Mouse (Mus musculus) midbrain, embryonic 13.5 days (tissue): Measurements from ENCODE around the gene Pde4c. TPM values are rescaled to one million over a fixed set of nuclear protein-coding genes. Genes with fewer than 3 reads are reported as not detected.

Experiments
- ATAC-seq: fragments of 200-750 bp; cut with Nextera tagmentation; 2 replicates; pipeline ENCODE4 v1.8.0; 2017; ENCODE audit warnings: mild to moderate bottlenecking, moderate TSS enrichment, moderate library complexity
- H3K27ac ChIP-seq: fragments of 300-500 bp; sonication (generic); 2 replicates; pipeline ENCODE4 v1.5.1; 2015; ENCODE audit warnings: inconsistent platforms, mild to moderate bottlenecking, moderate library complexity
- H3K27me3 ChIP-seq: fragments of 300-500 bp; sonication (generic); 2 replicates; pipeline ENCODE4 v1.6.1; 2015; ENCODE audit warnings: mild to moderate bottlenecking, inconsistent platforms
- H3K36me3 ChIP-seq: fragments of 300-500 bp; sonication (generic); 2 replicates; pipeline ENCODE4 v1.6.1; 2015; ENCODE audit warnings: mild to moderate bottlenecking, inconsistent platforms
- H3K4me1 ChIP-seq: fragments of 300-500 bp; sonication (generic); replicated peaks from 2 replicates; pipeline ENCODE4 v1.6.1; 2015; ENCODE audit warnings: inconsistent platforms
- H3K4me2 ChIP-seq: fragments of 300-500 bp; sonication (generic); replicated peaks from 2 replicates; pipeline ENCODE4 v1.6.1; 2015; ENCODE audit warnings: moderate library complexity, mild to moderate bottlenecking, inconsistent platforms
- H3K4me3 ChIP-seq: fragments of 300-500 bp; sonication (generic); replicated peaks from 2 replicates; pipeline ENCODE4 v1.5.1; 2015; ENCODE audit warnings: mild to moderate bottlenecking, inconsistent platforms
- H3K9ac ChIP-seq: fragments of 300-500 bp; sonication (generic); replicated peaks from 2 replicates; pipeline ENCODE4 v1.6.1; 2015; ENCODE audit warnings: mild to moderate bottlenecking, inconsistent platforms
- H3K9me3 ChIP-seq: fragments of 300-500 bp; sonication (generic); 2 replicates; pipeline ENCODE4 v1.6.1; 2016; ENCODE audit warnings: mild to moderate bottlenecking, inconsistent platforms
- WGBS: fragments of 180-500 bp; shearing (Covaris S2); methylation state at CpG from one replicate; pipeline ENCODE4 v1.1.7; 2015; 5-methylcytosine and 5-hydroxymethylcytosine counted together
- polyA plus RNA-seq: library from polyadenylated mRNA; unstranded; fragments of >200 nt; fragmentation: Nextera tagmentation; extraction: Ambion mirVana; gene quantifications from 2 replicates; pipeline ENCODE4 v1.2.1, GENCODE M21; 2015

Pde4c gene
- polyA plus RNA-seq, 1 experiment from 2014 or later = 0.15 TPM

DNA sequence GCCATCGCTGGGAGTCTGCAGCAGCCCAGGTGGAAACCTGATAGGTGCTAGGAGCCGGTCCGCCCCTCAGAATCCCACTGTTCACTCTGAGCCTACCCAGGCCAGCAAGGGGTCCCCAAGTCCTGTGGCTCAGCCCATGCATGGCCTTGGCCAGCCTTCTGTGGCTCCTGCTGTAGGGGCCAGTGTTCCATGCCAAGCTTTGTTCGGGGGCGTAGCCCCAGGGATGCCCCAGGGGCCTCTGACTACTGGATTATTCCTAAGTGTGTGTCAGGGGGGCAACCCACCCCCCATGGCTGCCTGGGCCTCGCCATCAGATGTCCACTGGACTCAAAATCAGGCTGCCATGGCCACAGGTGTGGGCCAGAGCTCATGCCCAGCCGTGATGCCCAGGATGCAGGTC is 9.5 kb upstream of the Pde4c start:
- no peak for ATAC-seq
- H3K9me3 ChIP-seq = no peaks in the 10 kb centered on the region
- H3K27ac ChIP-seq = no peak overlapping the region
- peaks cover 7% of the 10 kb centered on the region; the same call in 1 of the 2 replicates for H3K27me3 ChIP-seq
- no peak overlapping the region for H3K4me3 ChIP-seq
- H3K4me1 ChIP-seq = no peaks in the 10 kb centered on the region
- 79% methylated on average over 7 of the region's 7 CpGs for WGBS
- no peak overlapping the region for H3K9ac ChIP-seq
- H3K4me2 ChIP-seq = no peak overlapping the region
- H3K36me3 ChIP-seq = no peaks in the 10 kb centered on the region

DNA sequence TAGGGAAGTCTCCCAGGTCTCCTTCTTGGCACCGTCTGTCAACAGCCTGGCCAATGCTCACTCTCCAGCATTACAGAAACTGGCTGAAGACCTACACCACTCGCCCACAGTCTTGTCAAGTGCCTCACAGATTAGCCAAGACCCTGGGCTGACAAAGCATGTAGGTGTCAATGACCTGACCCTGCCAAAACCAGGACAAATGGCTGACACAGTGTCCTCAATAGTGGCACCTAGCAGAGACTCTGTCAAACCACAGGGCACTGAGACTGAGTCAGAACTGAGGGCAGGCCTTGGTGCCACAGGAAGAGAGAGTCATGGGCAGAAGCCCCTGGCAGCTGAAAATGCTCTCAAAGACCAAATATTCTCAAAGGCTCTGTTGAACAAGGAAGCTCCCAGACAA is 8.4 kb upstream of the Pde4c start:
- H3K27ac ChIP-seq = no peak overlapping the region
- WGBS = 76% methylated on average over 2 of the region's 2 CpGs
- H3K9me3 ChIP-seq = no peaks in the 10 kb centered on the region
- H3K36me3 ChIP-seq = no peaks in the 10 kb centered on the region
- no peak overlapping the region for H3K4me3 ChIP-seq
- no peak overlapping the region for H3K4me2 ChIP-seq
- ATAC-seq = no peak
- H3K27me3 ChIP-seq = peaks cover 14% of the 10 kb centered on the region; the same call in 1 of the 2 replicates
- H3K4me1 ChIP-seq = no peaks in the 10 kb centered on the region
- no peak overlapping the region for H3K9ac ChIP-seq

DNA sequence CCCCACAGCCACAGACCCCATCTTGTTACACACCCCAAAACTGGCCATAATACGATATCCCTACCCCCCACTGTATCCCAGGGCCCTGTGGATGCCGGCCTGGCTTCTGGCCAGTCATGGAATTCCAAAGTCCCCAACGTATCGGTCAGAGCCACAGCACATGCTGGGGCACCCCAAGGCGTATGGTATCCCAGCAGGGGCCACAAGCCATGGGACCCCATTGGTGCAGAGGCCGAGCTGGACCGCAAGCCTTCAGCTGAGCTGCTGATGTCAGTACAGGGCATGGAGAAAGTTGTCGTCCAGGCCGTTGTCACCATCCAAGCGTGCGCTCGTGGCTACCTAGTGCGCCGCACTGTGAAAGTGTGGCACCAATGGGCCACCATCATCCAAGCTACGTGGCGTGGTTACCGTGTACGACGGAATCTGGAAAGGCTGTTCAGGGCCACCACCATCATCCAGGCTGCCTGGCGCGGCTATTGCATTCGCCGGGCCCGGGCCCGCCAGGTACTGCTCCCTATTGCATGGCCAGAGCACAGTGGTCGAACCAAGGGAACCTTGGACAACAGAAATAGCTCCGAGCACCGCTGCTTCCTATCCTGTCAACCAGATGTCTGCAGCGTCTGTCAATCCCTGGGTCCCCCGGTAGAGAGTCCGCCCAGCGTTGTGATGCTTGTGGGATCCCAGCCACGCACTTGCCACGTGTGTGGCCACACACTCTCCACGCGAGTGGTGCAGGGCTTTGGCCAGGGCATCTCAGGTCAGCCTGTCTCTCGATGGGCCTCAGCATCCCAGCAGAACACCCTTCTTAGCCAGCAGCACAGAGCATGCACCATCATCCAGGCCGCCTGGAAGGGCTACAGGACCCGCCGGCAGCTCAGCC is 6.8 kb upstream of the Pde4c start:
- WGBS = 88% methylated on average over 40 of the region's 40 CpGs
- no peak for ATAC-seq
- Histone ChIP-seq H3K4me1 (no peaks in the 10 kb centered on the region), H3K36me3 (no peaks in the 10 kb centered on the region), H3K4me2 (no peak overlapping the region), H3K4me3 (no peak overlapping the region), H3K9me3 (no peaks in the 10 kb centered on the region), H3K27ac (no peak overlapping the region), H3K9ac (no peak overlapping the region), H3K27me3 (peaks cover 14% of the 10 kb centered on the region; the same call in 1 of the 2 replicates)

DNA sequence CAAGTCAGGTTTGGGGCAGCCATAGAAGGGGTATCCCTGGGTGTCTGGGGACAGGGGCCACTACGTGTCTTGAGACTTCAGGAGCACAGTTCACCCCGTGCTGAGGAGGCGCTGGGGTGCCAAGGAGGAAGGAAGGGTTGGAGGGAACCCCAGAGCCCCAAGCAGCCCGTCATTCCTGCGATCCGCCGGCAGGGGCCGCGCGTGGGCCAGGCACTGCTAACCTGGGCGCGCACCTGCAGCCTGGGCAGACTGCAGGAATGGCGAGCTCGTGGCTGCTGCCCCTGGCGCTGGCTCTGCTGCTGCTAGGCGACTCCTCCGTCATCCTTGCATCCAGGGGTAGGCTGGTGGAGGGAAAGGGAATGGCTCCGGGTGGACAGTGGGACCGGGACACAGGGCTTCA is 5.2 kb upstream of the Pde4c start, which contains the start of gene Gm3336:
Gene Gm3336 (plus strand): TSS at position 247 of the 400 bp plus-strand sequence.
- ATAC-seq = peak; percentile 37

DNA sequence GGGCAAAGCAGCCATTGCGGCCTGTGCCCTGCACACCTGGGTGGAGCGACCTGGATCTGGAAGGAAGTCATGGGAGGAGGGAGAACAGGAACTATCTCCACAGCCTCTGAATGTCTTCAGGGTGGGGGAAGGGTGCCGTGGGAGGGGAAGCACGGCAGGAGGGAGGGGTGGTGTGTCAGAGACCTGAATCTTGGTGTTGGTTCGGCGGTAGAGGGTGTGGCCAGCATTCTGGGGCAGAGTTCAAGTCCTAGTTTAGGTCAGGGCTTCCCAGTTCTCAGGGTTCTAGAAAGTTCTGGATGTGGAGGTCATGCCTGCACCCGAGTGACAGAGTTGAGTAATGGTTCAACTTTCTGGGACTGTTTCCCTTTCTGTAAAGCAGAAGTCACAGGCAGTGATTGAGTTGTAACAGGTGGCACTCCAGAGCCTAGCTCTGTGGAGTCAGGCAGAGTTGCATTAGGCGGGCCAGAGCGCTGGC is 3.7 kb upstream of the Pde4c start:
- H3K4me2 ChIP-seq = no peak overlapping the region
- no peak overlapping the region for H3K9ac ChIP-seq
- H3K27ac ChIP-seq = no peak overlapping the region
- H3K4me1 ChIP-seq = no peaks in the 10 kb centered on the region
- WGBS = 73% methylated on average over 9 of the region's 9 CpGs
- no peaks in the 10 kb centered on the region for H3K36me3 ChIP-seq
- H3K4me3 ChIP-seq = no peak overlapping the region
- H3K9me3 ChIP-seq = no peaks in the 10 kb centered on the region
- H3K27me3 ChIP-seq = peaks cover 14% of the 10 kb centered on the region; the same call in 1 of the 2 replicates
- no peak for ATAC-seq

More for the DNA sequence above, 5.2 kb upstream of the Pde4c start, which contains the start of gene Gm3336:
- WGBS = 2% methylated on average over 19 of the region's 19 CpGs
- Histone ChIP-seq H3K27ac (no peak within 1 kb of the TSS), H3K9me3 (no peaks in the 10 kb centered on the region), H3K4me3 (no peak within 1 kb of the TSS), H3K4me2 (0 out of 2 replicates have a peak within 1 kb of the TSS, but pooled peaks have one; percentile 21), H3K9ac (0 out of 2 replicates have a peak within 1 kb of the TSS, but pooled peaks have one; percentile 24), H3K27me3 (peaks cover 14% of the 10 kb centered on the region; the same call in 1 of the 2 replicates), H3K4me1 (no peaks in the 10 kb centered on the region), H3K36me3 (no peaks in the 10 kb centered on the region)

DNA sequence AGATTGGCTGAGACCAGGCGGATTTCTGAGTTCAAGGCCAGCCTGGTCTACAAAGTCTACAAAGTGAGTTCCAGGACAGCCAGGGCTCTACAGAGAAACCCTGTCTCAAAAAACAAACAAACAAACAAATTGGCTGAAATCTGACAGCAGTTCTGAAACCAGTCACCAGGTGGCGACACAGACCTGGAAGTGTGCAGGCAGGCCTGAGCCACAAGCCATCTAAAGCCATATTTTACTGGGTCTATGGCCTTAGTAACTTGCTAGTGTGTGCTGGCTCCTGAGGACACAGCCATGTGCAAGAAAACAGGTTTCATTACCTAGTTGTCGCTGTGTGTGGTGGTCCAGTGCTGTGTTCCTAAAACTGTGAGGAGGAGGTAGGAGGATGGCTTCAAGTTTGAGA is 2.8 kb upstream of the Pde4c start:
- Histone ChIP-seq H3K4me1 (no peaks in the 10 kb centered on the region), H3K9me3 (no peaks in the 10 kb centered on the region), H3K27ac (no peak overlapping the region), H3K9ac (no peak overlapping the region), H3K4me3 (no peak overlapping the region), H3K36me3 (no peaks in the 10 kb centered on the region), H3K4me2 (no peak overlapping the region), H3K27me3 (peaks cover 14% of the 10 kb centered on the region; the same call in 1 of the 2 replicates)
- peak; percentile 70 for ATAC-seq
- WGBS = 4% methylated on average over 3 of the region's 3 CpGs

DNA sequence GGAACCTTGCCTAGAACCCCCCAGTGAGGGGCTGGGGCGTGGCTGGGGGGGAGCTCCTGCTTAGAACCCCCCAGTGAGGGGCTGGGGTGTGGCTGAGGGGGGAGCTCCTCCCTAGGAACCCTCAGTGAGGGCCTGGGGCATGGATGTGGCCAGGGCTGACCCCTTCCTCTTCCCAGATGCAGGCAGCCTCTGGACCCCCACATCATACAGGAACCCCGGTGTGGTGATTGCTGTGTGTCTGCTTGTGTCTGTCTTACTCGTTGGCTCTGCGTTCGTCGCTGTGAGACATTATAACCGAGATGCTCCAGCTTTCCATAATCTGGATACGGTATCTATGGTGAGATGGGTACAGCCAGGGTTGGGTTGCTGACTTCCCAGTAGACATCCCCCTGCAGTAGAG is 1.9 kb upstream of the Pde4c start:
- ATAC-seq = no peak
- 0 out of 2 replicates have a peak overlapping the region, but pooled peaks have one; percentile 14 for H3K9ac ChIP-seq

DNA sequence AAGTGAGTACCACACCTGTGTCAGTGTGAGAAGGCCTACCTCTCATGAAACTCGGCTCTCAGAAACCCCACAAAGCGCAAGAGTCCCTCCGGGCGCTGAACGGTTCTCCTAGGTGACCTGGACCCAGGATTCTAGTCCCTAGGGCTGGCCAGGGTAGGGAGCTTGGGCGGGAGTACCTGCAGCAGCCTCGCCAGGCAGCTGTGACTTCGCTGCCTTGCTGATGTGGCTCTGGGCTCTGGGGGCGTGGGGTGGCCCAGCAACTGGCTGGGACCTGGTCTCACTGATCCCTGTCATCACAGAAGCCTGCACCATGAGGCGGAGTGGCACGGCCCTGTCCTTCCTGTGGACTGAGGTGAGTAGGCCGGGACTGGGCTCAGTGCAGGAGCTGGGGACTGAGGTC is 696 bp downstream of the Pde4c start:
- no peak overlapping the region for H3K4me3 ChIP-seq
- no peaks in the 10 kb centered on the region for H3K4me1 ChIP-seq
- WGBS = 85% methylated on average over 12 of the region's 12 CpGs
- ATAC-seq = no peak
- H3K4me2 ChIP-seq = no peak overlapping the region
- no peak overlapping the region for H3K27ac ChIP-seq
- peaks cover 38% of the 10 kb centered on the region for H3K27me3 ChIP-seq
- no peaks in the 10 kb centered on the region for H3K36me3 ChIP-seq
- 0 out of 2 replicates have a peak overlapping the region, but pooled peaks have one; percentile 28 for H3K9ac ChIP-seq
- no peaks in the 10 kb centered on the region for H3K9me3 ChIP-seq

More for the DNA sequence above, 1.9 kb upstream of the Pde4c start:
- no peak overlapping the region for H3K4me3 ChIP-seq
- WGBS = 81% methylated on average over 8 of the region's 8 CpGs
- H3K27ac ChIP-seq = no peak overlapping the region
- H3K9me3 ChIP-seq = no peaks in the 10 kb centered on the region
- no peaks in the 10 kb centered on the region for H3K4me1 ChIP-seq
- H3K27me3 ChIP-seq = peaks cover 23% of the 10 kb centered on the region
- no peak overlapping the region for H3K4me2 ChIP-seq
- H3K36me3 ChIP-seq = no peaks in the 10 kb centered on the region

DNA sequence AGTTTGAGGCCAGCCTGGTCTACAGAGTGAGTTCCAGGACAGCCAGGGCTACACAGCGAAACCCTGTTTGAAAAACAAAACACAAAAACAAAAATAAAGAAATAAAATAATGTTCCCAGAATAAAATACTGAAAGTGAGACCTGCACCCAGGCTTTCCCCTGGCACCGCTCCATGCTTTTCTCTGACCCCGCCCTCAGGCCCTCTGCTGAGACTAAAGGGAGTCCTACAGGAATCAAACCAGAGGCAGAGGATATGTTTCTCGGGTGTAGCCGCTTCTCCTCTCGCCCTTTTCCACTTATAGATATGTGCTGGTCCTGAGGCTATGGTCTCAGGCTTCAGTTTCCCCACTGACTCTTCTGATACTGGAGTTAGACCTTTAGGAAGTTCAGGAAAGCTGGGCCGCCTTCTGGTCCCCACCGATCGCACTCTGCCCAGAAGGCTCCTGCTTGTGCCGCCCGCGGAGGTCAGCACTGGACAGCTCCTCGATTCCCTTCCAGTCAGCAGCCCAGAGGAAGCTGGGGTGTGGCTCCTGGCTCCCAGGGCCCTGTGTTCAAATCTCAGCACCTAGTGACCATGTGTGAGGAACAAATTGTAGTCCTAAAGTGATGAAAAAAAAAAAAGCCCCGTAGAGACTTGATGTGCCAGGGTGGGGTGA is 2.4 kb downstream of the Pde4c start:
- Histone ChIP-seq H3K4me1 (peaks cover 6% of the 10 kb centered on the region; the same call in 1 of the 2 replicates), H3K9ac (no peak overlapping the region), H3K27me3 (peaks cover 49% of the 10 kb centered on the region), H3K4me2 (no peak overlapping the region), H3K27ac (no peak overlapping the region), H3K4me3 (no peak overlapping the region), H3K9me3 (no peaks in the 10 kb centered on the region), H3K36me3 (no peaks in the 10 kb centered on the region)
- WGBS = 31% methylated on average over 14 of the region's 14 CpGs
- ATAC-seq = no peak

DNA sequence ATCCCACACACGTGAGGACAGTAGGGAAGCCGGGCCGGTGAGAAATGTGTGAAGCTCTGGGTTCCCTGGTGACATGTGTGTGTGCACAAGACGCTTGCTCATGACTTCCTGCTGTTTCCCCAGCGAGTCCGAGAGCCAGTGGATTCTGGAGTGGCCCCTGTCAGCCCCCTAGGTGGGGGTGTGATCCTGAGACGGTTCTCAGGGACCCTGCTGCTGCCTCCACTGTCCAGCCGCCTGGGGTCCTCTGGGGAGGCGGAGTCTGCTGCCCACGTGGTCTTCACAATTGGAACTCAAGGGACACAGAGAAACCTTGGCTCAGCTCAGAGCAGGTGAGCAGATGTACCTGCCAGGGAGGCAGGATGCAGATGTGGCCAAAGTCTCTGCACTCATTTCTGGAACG is 3.2 kb downstream of the Pde4c start:
- Histone ChIP-seq H3K27ac (no peak overlapping the region), H3K9ac (0 out of 2 replicates have a peak overlapping the region, but pooled peaks have one; percentile 2), H3K4me1 (peaks cover 6% of the 10 kb centered on the region; the same call in 1 of the 2 replicates), H3K4me3 (no peak overlapping the region), H3K9me3 (no peaks in the 10 kb centered on the region), H3K4me2 (no peak overlapping the region), H3K36me3 (no peaks in the 10 kb centered on the region), H3K27me3 (peaks cover 52% of the 10 kb centered on the region)
- no peak for ATAC-seq
- WGBS = 50% methylated on average over 11 of the region's 11 CpGs

DNA sequence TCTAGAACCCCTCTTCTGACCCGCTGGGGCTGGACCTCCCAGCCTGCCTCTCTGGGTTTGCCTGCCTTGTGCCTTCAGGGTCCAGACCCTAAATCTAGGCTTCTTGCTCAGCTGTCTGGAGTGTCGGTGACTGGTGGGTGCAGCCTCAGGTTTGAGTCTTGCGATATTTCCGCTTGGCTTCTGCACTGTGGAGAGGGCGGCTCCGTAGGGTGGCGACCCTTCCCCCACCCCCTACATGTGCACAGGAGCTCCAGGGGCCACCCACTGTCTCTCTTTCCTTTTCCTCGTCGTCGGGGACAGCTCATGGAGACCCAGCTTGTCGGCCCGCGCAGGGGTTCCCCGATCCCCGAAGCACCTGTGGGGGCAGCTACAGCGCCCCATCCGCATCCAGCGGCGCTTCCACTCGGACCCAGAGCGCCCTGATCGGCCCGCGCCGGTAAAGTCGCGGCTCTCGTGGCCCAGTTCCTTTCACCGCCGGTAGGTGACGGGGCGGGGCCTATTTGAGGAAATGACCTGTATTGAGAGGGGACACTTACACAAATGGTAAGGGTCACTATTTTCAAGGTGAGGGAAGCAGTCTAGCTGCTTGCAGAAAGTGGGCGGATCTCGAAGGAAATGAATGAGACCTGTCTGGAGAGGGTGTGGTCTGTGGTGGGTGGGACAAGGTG is 6.4 kb downstream of the Pde4c start:
- Histone ChIP-seq H3K4me2 (peak overlapping the region; percentile 41), H3K9ac (peak overlapping the region; percentile 46), H3K27ac (no peak overlapping the region), H3K9me3 (no peaks in the 10 kb centered on the region), H3K4me1 (peaks cover 6% of the 10 kb centered on the region; the same call in 1 of the 2 replicates), H3K27me3 (peaks cover 65% of the 10 kb centered on the region), H3K36me3 (no peaks in the 10 kb centered on the region), H3K4me3 (peak overlapping the region; percentile 16)
- peak; percentile 60 for ATAC-seq
- WGBS = 4% methylated on average over 34 of the region's 34 CpGs
